Mouse (Mus musculus): Measurements from ENCODE around the gene Myl4. TPM values are rescaled to one million over a fixed set of nuclear protein-coding genes. Genes with fewer than 3 reads are reported as not detected.

The Myl4 gene
- polyA plus RNA-seq, 1 experiment from 2014 or later: 4.1 TPM

GRCm38 (mm10) chr11:104579084-104579483, 28.6 kb downstream of the Myl4 start:
- Histone ChIP-seq H3K4me3 (ENCODE audit: low read depth, low read length) (no peak overlapping the region), H3K4me2 (ENCODE audit: low read depth, low read length) (no peak overlapping the region), H3K4me1 (ENCODE audit: control insufficient read depth, insufficient read depth, low read length) (no peaks in the 10 kb centered on the region), H3K36me3 (ENCODE audit: control insufficient read depth, insufficient read depth, low read length) (no peaks in the 10 kb centered on the region), H3K9me3 (ENCODE audit: control insufficient read depth, low read length) (no peaks in the 10 kb centered on the region), H3K9ac (replicated peaks; ENCODE audit: low read depth, low read length) (no peak overlapping the region), H3K27me3 (ENCODE audit: control insufficient read depth, insufficient read depth, low read length) (no peaks in the 10 kb centered on the region), H3K27ac (ENCODE audit: low read depth, low read length) (no peak overlapping the region)
- ATAC-seq (ENCODE audit: low read depth): no peak
- WGBS: 90% methylated on average over 9 of the region's 9 CpGs

DNA sequence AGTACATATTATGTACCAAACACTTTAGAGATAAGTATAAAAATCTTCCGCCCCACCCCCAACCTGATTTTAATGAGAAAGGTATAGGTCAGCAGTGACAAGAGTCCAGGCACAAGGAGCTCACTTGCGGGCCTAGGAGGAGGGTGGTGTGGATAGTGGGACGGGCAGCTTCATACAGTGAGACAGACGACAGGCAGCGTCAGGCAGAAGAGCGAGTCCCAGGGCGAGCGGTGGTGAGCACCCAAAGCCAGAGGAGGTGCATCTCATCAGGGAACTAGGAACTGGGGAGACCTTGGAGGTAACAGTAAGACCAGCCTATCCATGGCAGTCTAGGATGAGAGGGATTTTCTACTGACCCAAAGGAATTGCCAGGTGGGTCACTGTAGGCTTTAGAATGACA, 29.1 kb downstream of the Myl4 start:
- ATAC-seq (ENCODE audit: low read depth): no peak
- 94% methylated on average over 8 of the region's 8 CpGs for WGBS
- Histone ChIP-seq H3K36me3 (ENCODE audit: control insufficient read depth, insufficient read depth, low read length) (no peaks in the 10 kb centered on the region), H3K27ac (ENCODE audit: low read depth, low read length) (no peak overlapping the region), H3K4me1 (ENCODE audit: control insufficient read depth, insufficient read depth, low read length) (no peaks in the 10 kb centered on the region), H3K9me3 (ENCODE audit: control insufficient read depth, low read length) (no peaks in the 10 kb centered on the region), H3K4me2 (ENCODE audit: low read depth, low read length) (no peak overlapping the region), H3K9ac (replicated peaks; ENCODE audit: low read depth, low read length) (no peak overlapping the region), H3K4me3 (ENCODE audit: low read depth, low read length) (no peak overlapping the region), H3K27me3 (ENCODE audit: control insufficient read depth, insufficient read depth, low read length) (no peaks in the 10 kb centered on the region)

DNA sequence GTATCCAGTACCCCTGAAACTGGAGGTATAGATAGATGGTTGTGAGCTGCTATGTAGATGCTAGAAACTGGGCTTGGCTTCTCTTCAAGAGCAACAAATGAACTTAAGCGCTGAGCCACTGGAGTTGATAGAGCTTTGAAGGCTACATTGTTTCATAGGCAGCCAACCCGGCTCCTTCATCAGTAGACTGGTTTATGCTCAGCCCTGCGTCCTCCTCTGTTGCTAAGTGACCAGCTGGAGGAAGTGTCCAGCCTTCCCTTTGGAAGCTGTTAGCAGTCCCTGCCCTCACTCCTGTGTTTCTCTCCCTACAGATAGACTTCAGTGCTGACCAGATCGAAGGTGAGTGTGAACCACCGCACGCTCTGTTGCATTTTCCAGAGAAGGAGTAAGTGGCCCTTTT, 29.6 kb downstream of the Myl4 start:
- WGBS: 67% methylated on average over 6 of the region's 6 CpGs
- Histone ChIP-seq H3K4me1 (ENCODE audit: control insufficient read depth, insufficient read depth, low read length) (no peaks in the 10 kb centered on the region), H3K4me3 (ENCODE audit: low read depth, low read length) (no peak overlapping the region), H3K27ac (ENCODE audit: low read depth, low read length) (no peak overlapping the region), H3K27me3 (ENCODE audit: control insufficient read depth, insufficient read depth, low read length) (no peaks in the 10 kb centered on the region), H3K4me2 (ENCODE audit: low read depth, low read length) (no peak overlapping the region), H3K36me3 (ENCODE audit: control insufficient read depth, insufficient read depth, low read length) (no peaks in the 10 kb centered on the region), H3K9ac (replicated peaks; ENCODE audit: low read depth, low read length) (no peak overlapping the region), H3K9me3 (ENCODE audit: control insufficient read depth, low read length) (no peaks in the 10 kb centered on the region)
- no peak for ATAC-seq (ENCODE audit: low read depth)

DNA sequence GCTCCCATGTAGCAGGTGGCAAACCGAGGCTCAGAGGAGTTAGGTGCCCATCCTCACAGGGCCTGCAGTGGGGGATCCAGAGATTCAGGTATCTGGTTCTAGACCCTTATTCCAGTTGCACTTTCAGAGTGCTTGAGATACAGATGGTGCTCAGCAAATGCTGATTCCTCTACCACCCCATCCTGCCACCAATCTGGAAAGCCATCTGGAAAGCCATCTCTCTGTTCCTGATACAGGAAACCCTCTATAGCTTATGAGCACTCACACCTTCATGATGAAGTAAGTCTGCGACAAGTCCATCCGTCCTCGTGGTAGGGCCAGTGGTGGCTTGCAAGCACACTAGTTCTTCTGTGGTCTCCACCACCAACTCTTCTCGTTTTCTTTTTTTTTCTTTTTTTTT, 30.1 kb downstream of the Myl4 start:
- whole genome bisulfite sequencing: 92% methylated on average over 5 of the region's 5 CpGs
- Histone ChIP-seq H3K4me3 (ENCODE audit: low read depth, low read length) (no peak overlapping the region), H3K9ac (replicated peaks; ENCODE audit: low read depth, low read length) (no peak overlapping the region), H3K4me2 (ENCODE audit: low read depth, low read length) (no peak overlapping the region), H3K36me3 (ENCODE audit: control insufficient read depth, insufficient read depth, low read length) (no peaks in the 10 kb centered on the region), H3K27me3 (ENCODE audit: control insufficient read depth, insufficient read depth, low read length) (no peaks in the 10 kb centered on the region), H3K9me3 (ENCODE audit: control insufficient read depth, low read length) (no peaks in the 10 kb centered on the region), H3K27ac (ENCODE audit: low read depth, low read length) (no peak overlapping the region), H3K4me1 (ENCODE audit: control insufficient read depth, insufficient read depth, low read length) (no peaks in the 10 kb centered on the region)
- no peak for ATAC-seq (ENCODE audit: low read depth)

DNA sequence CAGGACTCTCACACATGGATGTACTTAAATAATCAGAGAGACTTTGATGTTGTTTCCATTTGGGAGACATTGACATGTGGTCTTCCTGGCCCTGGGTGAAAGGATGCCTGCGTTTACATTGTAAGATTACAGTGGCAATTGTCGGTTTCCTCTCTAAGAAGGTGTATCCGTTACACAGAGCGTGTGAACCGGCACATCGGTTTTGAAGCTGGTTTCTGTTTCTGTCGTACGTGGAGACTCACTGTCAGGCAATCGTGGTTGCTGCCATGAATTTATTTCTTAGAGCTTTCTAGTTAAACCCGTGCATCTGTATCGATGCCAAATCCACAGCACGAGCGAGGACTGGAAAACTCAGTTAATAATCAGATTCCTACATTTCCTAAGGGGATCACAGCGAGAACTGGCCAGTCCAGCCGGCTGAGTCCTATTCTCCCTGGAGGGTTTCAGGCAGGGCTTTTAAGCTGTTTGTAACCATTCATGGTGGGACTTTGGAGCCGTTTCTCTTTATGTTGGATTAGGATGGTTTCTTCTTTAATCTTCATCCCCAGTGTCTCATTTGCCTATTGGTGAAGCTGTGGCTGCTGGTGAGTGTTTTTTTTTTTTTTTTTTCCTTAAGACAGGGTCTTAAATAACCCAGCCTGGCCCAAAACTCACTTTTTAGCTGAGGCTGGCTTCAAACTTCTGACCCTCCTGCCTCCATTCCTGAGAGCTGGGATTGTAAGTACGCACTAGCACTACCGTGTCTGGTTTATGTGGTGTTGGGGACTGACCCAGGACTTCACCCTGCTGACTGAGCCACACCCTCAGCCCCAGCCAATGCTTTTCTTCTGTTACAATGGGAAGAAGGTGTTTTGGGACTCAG, 31.2 kb downstream of the Myl4 start:
- no peaks in the 10 kb centered on the region for H3K9me3 ChIP-seq (ENCODE audit: control insufficient read depth, low read length)
- ATAC-seq (ENCODE audit: low read depth): no peak
- no peak overlapping the region for H3K9ac ChIP-seq (replicated peaks; ENCODE audit: low read depth, low read length)
- H3K36me3 ChIP-seq (ENCODE audit: control insufficient read depth, insufficient read depth, low read length): no peaks in the 10 kb centered on the region
- H3K4me2 ChIP-seq (ENCODE audit: low read depth, low read length): no peak overlapping the region
- WGBS: 69% methylated on average over 18 of the region's 18 CpGs
- H3K4me3 ChIP-seq (ENCODE audit: low read depth, low read length): no peak overlapping the region
- H3K27ac ChIP-seq (ENCODE audit: low read depth, low read length): no peak overlapping the region
- no peaks in the 10 kb centered on the region for H3K4me1 ChIP-seq (ENCODE audit: control insufficient read depth, insufficient read depth, low read length)
- no peaks in the 10 kb centered on the region for H3K27me3 ChIP-seq (ENCODE audit: control insufficient read depth, insufficient read depth, low read length)

GRCm38 (mm10) chr11:104582308-104582606, 31.8 kb downstream of the Myl4 start:
- no peak overlapping the region for H3K27ac ChIP-seq (ENCODE audit: low read depth, low read length)
- WGBS: 84% methylated on average over 2 of the region's 2 CpGs
- no peak overlapping the region for H3K4me3 ChIP-seq (ENCODE audit: low read depth, low read length)
- no peaks in the 10 kb centered on the region for H3K27me3 ChIP-seq (ENCODE audit: control insufficient read depth, insufficient read depth, low read length)
- no peak overlapping the region for H3K4me2 ChIP-seq (ENCODE audit: low read depth, low read length)
- no peaks in the 10 kb centered on the region for H3K36me3 ChIP-seq (ENCODE audit: control insufficient read depth, insufficient read depth, low read length)
- no peaks in the 10 kb centered on the region for H3K9me3 ChIP-seq (ENCODE audit: control insufficient read depth, low read length)
- no peak overlapping the region for H3K9ac ChIP-seq (replicated peaks; ENCODE audit: low read depth, low read length)
- no peak for ATAC-seq (ENCODE audit: low read depth)
- H3K4me1 ChIP-seq (ENCODE audit: control insufficient read depth, insufficient read depth, low read length): no peaks in the 10 kb centered on the region

- WGBS: 61% methylated on average over 13 of the region's 13 CpGs
- Histone ChIP-seq H3K36me3 (ENCODE audit: control insufficient read depth, insufficient read depth, low read length) (no peaks in the 10 kb centered on the region), H3K9me3 (ENCODE audit: control insufficient read depth, low read length) (no peaks in the 10 kb centered on the region)
Measured at GRCm38 (mm10) chr11:104582630-104583364, 32.3 kb downstream of the Myl4 start.

GRCm38 (mm10) chr11:104585495-104585894, 35.0 kb downstream of the Myl4 start:
- Histone ChIP-seq H3K4me1 (ENCODE audit: control insufficient read depth, insufficient read depth, low read length) (no peaks in the 10 kb centered on the region), H3K4me3 (ENCODE audit: low read depth, low read length) (no peak overlapping the region), H3K9me3 (ENCODE audit: control insufficient read depth, low read length) (no peaks in the 10 kb centered on the region), H3K9ac (replicated peaks; ENCODE audit: low read depth, low read length) (no peak overlapping the region), H3K36me3 (ENCODE audit: control insufficient read depth, insufficient read depth, low read length) (no peaks in the 10 kb centered on the region), H3K27me3 (ENCODE audit: control insufficient read depth, insufficient read depth, low read length) (no peaks in the 10 kb centered on the region), H3K4me2 (ENCODE audit: low read depth, low read length) (no peak overlapping the region), H3K27ac (ENCODE audit: low read depth, low read length) (no peak overlapping the region)
- ATAC-seq (ENCODE audit: low read depth): no peak
- 79% methylated on average over 5 of the region's 5 CpGs for WGBS

More at GRCm38 (mm10) chr11:104582630-104583364, 32.3 kb downstream of the Myl4 start:
- H3K4me2 ChIP-seq (ENCODE audit: low read depth, low read length): no peak overlapping the region
- H3K27ac ChIP-seq (ENCODE audit: low read depth, low read length): no peak overlapping the region
- no peak overlapping the region for H3K4me3 ChIP-seq (ENCODE audit: low read depth, low read length)
- no peaks in the 10 kb centered on the region for H3K4me1 ChIP-seq (ENCODE audit: control insufficient read depth, insufficient read depth, low read length)
- ATAC-seq (ENCODE audit: low read depth): no peak
- no peak overlapping the region for H3K9ac ChIP-seq (replicated peaks; ENCODE audit: low read depth, low read length)
- H3K27me3 ChIP-seq (ENCODE audit: control insufficient read depth, insufficient read depth, low read length): no peaks in the 10 kb centered on the region

- Histone ChIP-seq H3K9me3 (ENCODE audit: control insufficient read depth, low read length) (no peaks in the 10 kb centered on the region), H3K4me2 (ENCODE audit: low read depth, low read length) (no peak overlapping the region), H3K4me3 (ENCODE audit: low read depth, low read length) (no peak overlapping the region), H3K4me1 (ENCODE audit: control insufficient read depth, insufficient read depth, low read length) (no peaks in the 10 kb centered on the region), H3K36me3 (ENCODE audit: control insufficient read depth, insufficient read depth, low read length) (no peaks in the 10 kb centered on the region), H3K27ac (ENCODE audit: low read depth, low read length) (no peak overlapping the region), H3K9ac (replicated peaks; ENCODE audit: low read depth, low read length) (no peak overlapping the region), H3K27me3 (ENCODE audit: control insufficient read depth, insufficient read depth, low read length) (no peaks in the 10 kb centered on the region)
- no peak for ATAC-seq (ENCODE audit: low read depth)
- WGBS: 96% methylated on average over 9 of the region's 9 CpGs
Measured at GRCm38 (mm10) chr11:104587904-104588303, 37.4 kb downstream of the Myl4 start.

Data from neural tube, embryonic 14.5 days (tissue).